Mouse (Mus musculus) liver, adult (tissue): ENCODE data around the gene Ypel2.

ENCODE experiments used
- GATA4 ChIP-seq: IDR thresholded peaks from 2 replicates; pipeline ENCODE4 v1.6.1; 2014; ENCODE audit warnings: mild to moderate bottlenecking, low read length; ENCODE audit not compliant: insufficient replicate concordance

The Ypel2 gene

DNA sequence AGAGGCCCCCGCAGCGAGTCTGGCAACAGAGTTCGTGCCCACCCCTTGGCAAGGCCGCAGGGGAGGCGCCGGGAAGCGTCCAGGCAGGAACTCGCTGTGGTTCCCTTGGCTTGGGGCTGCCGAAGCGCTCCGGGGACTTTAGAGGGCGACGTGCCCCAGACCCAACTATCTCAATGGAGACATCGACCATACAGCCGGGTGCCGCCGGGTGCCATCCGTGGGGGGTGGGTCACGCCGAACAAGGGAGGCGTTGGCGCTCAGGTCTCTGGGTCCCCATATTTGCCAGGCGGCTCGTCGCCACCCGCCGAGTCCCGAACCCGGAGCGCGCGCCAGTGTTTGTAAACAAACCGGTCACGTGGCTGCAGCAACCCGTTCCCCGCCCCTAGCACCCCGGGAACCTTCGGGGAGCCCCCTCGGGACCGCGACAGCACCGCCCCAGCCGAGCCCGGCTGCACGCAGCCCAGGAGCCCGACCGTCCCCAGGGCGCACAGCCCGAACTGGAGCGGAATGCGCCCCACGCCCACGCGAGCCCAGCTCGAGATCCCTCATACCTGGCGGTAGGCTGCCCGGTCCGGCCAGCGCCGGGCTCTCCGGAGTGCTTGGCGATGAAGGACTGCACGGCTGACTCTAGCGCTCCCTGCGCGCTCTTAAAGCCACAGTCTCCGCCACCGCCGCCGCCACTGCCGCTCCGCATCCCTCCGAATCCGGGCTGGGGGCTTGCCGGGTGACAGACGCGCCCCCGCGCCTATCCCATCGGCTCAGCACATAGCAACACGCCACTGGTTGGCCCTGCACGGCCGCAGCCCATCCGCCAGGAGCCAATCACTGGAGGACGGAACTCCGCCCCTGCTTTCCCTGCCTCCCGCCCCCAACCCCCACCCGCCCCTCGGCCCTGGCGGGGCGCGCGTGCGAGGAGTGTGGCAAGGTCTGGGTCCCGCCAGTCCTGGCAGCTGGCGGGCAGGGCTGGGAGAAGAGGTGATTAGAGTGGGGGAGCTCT is at the start of gene Ypel2:
TSS of gene Ypel2 (minus strand) at position 667 of the 997 bp plus-strand sequence.
- TF ChIP-seq GATA4: peak; percentile 13; the same call in 1 of the 2 replicates

DNA sequence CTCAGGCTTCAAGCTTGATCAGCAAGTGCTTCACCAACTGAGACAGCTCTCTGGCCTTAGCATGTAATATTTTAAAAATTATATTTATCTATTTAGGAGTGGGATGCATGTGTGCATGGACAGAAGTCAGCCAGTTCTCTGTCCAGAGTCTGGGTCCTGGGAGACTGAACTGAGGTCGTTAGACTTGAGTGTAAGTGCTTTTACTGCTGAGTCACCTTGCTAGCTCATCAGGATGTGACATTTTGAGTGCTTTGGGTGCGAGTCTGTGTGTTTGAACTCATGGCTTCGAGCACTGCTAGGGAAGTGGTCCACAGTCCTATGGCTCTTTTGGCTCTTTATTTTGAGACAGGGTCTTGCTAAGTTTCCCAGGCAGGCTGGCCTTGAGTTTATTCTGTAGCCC is 49.5 kb upstream of the Ypel2 start:
- no peak for TF ChIP-seq GATA4

DNA sequence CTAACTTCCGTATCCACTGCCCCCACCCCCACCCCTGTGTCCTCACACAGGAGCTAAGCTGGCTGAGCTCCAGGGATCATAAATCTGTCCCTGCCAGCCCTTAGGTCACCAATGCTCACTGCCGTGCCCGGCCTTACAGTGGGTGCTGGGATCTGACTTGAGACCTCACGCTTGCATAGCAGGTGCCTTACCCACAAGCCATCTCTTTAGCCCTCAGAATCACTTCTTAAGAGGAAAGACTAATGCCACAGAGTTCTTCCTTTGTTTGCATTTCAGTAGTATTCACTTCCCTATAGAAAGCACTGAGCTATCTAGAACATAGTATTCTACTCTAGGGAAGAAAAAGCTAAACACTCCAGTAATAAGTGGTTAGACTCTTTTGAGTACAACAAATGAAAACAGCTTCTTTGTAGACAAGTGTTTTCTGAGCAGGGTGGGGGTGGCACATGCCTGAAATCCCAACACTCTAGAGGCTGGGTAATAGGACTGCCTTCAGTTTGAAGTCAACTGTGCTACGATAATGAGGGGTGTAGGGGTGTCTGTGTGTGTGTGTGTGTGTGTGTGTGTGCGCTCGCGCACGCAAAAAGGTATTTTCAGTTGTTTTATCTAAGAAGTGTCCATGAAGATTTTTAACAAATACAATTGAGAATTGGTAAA is 45.9 kb upstream of the Ypel2 start:
- no peak for TF ChIP-seq GATA4

DNA sequence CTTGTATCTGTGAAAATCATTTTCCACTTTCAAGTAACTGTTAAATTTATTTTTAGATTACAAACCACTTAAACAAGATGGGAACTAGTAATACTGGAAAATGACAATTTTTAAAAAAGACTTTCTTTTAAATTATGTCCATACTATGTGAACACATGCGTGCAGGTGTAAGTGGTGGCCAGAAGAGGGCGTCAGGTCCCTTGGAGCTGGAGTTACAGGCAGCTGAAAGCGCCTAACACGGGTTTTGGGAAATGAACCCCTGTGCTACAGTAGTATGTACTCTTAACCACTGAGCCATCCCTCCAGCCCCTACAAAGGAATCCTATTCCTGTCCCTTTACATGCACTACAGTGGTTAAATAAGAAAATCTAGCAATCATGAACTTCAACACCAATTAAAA is 42.7 kb upstream of the Ypel2 start:
- TF ChIP-seq GATA4: no peak

GRCm38 (mm10) chr11:87028212-87028611 is 34.7 kb upstream of the Ypel2 start:
- no peak for TF ChIP-seq GATA4

DNA sequence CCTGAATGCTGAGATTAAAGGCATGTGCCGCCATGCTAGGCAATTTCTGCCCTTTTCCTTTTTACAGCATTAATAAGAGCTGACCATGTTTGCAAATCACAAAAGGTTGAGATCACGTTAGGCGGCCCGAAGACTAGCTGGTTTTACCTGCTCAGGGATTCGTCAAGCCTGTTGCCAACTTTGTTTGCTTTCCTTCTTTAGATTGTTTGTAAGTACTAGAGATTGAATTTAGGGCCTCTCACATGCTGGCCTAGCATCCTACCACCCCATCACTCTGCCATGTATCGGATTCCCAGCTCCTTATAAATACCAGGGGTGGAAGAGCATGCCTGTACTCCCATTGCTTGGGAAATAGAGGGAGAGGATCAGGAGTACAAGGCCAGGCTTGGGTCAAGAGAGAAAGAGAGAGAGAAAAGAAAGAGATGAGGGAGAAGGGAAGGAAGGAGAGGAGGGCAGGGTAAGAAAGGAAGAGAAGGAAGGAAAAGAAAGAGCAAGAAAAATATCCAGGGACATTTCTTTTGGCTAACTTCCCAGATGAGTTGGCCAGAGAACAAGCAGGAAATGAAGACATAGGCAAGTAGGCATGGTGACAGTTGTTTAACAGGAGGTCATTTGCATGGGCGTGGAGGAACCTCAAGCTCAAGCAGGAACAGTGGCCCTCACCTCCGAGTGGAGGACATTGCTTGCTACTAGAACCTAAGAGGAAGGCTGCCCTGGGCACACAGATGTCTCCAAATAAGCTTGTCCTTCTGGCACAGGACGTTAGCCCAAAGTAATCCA is 32.8 kb upstream of the Ypel2 start:
- TF ChIP-seq GATA4: no peak

GRCm38 (mm10) chr11:87025351-87025750 is 31.8 kb upstream of the Ypel2 start:
- no peak for TF ChIP-seq GATA4

DNA sequence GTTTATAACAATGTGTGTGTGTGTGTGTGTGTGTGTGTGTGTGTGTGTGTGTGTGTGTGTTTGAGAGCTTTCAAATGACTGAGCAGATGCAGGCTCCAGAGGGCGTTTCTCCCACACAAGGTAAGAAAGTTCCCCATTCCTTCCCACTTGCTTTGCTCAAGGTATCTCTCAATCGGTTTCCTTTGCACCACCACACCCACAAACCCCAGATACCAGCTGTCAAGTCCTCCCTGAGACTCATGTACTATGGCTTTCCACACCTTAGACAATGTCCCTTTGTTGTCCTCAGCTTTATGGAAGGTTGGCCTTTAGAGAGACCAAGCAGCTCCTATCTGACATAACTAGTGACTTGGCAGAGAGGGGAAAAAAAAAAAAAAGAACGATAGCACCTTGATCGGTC is 29.3 kb upstream of the Ypel2 start:
- no peak for TF ChIP-seq GATA4

DNA sequence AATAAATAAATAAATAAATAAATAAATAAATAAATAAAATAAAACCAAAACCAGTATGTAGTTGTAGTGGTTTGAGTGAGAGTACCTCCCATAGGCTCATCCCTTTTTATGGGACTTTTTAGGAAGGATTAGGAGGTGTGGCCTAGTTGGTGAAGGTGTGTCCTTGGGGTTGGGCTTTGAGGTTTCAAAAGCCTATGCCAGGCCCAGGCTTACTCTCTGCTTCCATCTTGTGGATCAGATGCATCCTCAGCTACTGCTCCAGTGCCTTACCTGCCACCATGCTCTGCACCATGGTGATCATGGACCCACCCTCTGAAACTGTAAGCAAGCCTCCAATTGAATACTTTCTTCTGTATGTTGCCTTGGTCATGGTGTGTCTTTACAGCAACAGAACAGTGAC is 28.0 kb upstream of the Ypel2 start:
- TF ChIP-seq GATA4: no peak

- no peak for TF ChIP-seq GATA4
Observed at GRCm38 (mm10) chr11:87020449-87020848, 26.9 kb upstream of the Ypel2 start.

DNA sequence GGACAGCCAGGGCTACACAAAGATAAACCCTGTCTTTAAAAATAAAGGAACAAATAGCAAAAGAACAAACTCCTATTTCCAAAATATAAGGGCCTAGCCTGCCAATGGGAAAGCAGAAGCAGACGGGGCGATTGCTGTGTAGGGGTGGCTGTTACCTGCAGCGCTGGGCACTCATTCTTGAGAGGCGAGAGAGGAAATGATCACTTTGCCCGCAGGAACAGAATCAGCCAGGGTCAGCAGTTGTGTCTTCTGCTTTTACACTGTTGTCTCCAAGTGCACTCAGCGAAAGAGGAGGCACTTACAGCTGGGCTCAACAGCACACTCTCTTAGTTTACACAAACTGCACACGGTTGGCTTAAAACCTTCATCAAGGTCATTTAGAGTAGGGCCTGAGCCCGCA is 25.9 kb upstream of the Ypel2 start:
- no peak for TF ChIP-seq GATA4

- no peak for TF ChIP-seq GATA4
Observed at GRCm38 (mm10) chr11:87018081-87018480, 24.6 kb upstream of the Ypel2 start.

GRCm38 (mm10) chr11:87015691-87016090 is 22.2 kb upstream of the Ypel2 start:
- TF ChIP-seq GATA4: no peak

GRCm38 (mm10) chr11:87010476-87010875 is 17.0 kb upstream of the Ypel2 start:
- no peak for TF ChIP-seq GATA4

DNA sequence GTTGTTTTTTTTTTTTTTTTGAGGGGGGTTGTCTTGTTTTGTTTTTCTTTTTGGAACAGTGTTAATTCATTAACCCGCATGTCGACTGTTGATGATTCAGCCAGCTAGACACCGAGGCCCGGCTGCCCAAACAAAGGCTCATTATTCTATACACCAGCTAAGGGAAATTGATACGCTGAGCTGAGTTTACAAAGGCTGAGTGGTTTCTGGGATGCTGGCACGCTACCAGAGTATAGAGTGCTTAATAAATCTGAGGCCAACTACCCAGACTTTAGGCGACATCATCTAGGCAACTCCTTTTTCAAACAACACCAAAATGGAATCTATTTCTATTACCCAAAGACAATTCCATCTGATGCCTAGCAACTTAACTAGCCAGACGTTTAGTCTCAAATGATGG is 13.9 kb upstream of the Ypel2 start:
- TF ChIP-seq GATA4: no peak

GRCm38 (mm10) chr11:87004960-87005755 is 11.7 kb upstream of the Ypel2 start:
- no peak for TF ChIP-seq GATA4
